Mouse (Mus musculus) bone marrow macrophage, adult 2 months (primary cell): Measurements from ENCODE around the gene Vmn2r43. TPM values are rescaled to one million over a fixed set of nuclear protein-coding genes. Genes with fewer than 3 reads are reported as not detected.
"Not testable (repeated sequence)": the region's sequence is repeated elsewhere in the genome, so short reads cannot be mapped to it uniquely, and the experiment has no call there.

Experiments used
- H3K27ac ChIP-seq: 2 replicates; pipeline ENCODE4 v1.5.1; 2012; ENCODE audit warnings: low read depth, low read length; ENCODE audit not compliant: insufficient read depth
- H3K4me1 ChIP-seq: 2 replicates; pipeline ENCODE4 v1.6.1; 2012; ENCODE audit warnings: low read length; ENCODE audit not compliant: control insufficient read depth, insufficient read depth
- H3K4me3 ChIP-seq: 2 replicates; pipeline ENCODE4 v1.5.1; 2012; ENCODE audit warnings: mild to moderate bottlenecking, low read length, moderate library complexity; ENCODE audit not compliant: insufficient read depth
- polyA plus RNA-seq: library from polyadenylated mRNA; stranded (reverse); fragments of >200 nt; gene quantifications from 2 replicates; pipeline ENCODE4 v1.2.4, GENCODE M21; 2012; ENCODE audit not compliant: missing spikeins, insufficient read depth, insufficient read length

Vmn2r43 gene
- not detected in 2 replicates for polyA plus RNA-seq

DNA sequence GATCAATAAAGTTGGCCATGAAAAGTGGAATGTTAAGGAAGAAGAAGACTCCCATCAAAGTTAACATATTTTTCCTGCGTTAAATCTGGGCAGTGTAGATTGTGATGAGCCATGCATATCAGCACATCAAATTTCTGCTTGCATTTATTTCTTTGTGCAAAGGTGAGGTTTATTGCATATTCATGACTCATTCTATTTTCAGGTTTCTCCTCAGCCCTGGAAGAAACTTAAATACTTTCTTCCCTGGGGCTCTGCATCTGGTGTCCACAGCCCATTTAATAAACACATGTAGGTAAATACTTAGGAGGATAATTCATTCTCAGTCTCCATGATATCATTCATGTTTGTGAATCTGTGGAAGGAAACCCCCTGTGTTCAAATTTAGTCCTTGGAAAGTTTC lies at the start of gene Vmn2r43:
TSS of gene Vmn2r43 (minus strand) at position 101 of the 400 bp plus-strand sequence.
- H3K4me1 ChIP-seq, H3K27ac ChIP-seq, H3K4me3 ChIP-seq: not testable (repeated sequence)

DNA sequence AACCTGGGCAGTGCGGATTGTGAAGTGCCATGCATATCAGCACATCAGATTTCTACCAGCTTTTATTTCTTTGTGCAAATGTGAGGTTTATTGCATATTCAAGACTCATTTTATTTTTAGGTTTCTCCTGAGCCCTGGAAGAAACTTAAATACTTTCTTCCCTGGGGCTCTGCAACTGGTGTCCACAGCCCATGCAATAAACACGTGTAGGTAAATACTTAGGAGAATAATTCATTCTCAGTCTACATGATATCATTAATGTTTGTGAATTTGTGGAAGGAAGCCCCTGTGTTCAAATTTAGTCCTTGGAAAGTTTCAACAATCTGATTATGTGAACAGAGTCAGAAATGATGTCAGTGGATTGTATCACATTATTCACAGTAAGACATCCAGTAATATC lies 60.2 kb downstream of the Vmn2r43 start, which contains the start of gene Vmn2r42:
TSS of gene Vmn2r42 (minus strand) at position 101 of the 400 bp plus-strand sequence.
- H3K4me3 ChIP-seq, H3K4me1 ChIP-seq, H3K27ac ChIP-seq: not testable (repeated sequence)

Other genes starting within 250 kb of the Vmn2r43 start
- gene Vmn2r41, start 98.9 kb downstream of the Vmn2r43 start, polyA plus RNA-seq = not detected in 2 replicates
- gene Vmn2r42, start 60.3 kb downstream of the Vmn2r43 start, polyA plus RNA-seq = 0.24 TPM in 1 of 2 replicates, not detected in the other
- gene Vmn2r44, start 122.7 kb upstream of the Vmn2r43 start, polyA plus RNA-seq = 0.13 and 0.16 TPM in 2 replicates
- not detected in 2 replicates for gene Vmn2r45, start 228.5 kb upstream of the Vmn2r43 start, polyA plus RNA-seq